Mouse (Mus musculus) stomach, embryonic 15.5 days (tissue): ENCODE data around the gene Ubox5. TPM values are rescaled to one million over a fixed set of nuclear protein-coding genes. Genes with fewer than 3 reads are reported as not detected.
"Not testable (repeated sequence)": the region's sequence is repeated elsewhere in the genome, so short reads cannot be mapped to it uniquely, and the experiment has no call there.

Source experiments
- ATAC-seq: fragments of 200-750 bp; cut with Nextera tagmentation; 2 replicates; pipeline ENCODE4 v1.8.0; 2017; ENCODE audit warnings: low read depth, moderate number of reproducible peaks, moderate TSS enrichment; ENCODE audit not compliant: insufficient read depth, low FRiP score
- H3K27ac ChIP-seq: fragments of 300-500 bp; sonication (generic); 2 replicates; pipeline ENCODE4 v1.5.1; 2015; ENCODE audit warnings: mild to moderate bottlenecking, inconsistent platforms
- H3K27me3 ChIP-seq: fragments of 300-500 bp; sonication (generic); replicated peaks from 2 replicates; pipeline ENCODE4 v1.6.1; 2015; ENCODE audit warnings: inconsistent platforms
- H3K36me3 ChIP-seq: fragments of 300-500 bp; sonication (generic); 2 replicates; pipeline ENCODE4 v1.6.1; 2015; ENCODE audit warnings: inconsistent platforms
- H3K4me1 ChIP-seq: fragments of 300-500 bp; sonication (generic); 2 replicates; pipeline ENCODE4 v1.6.1; 2015; ENCODE audit warnings: inconsistent platforms
- H3K4me2 ChIP-seq: fragments of 300-500 bp; sonication (generic); 2 replicates; pipeline ENCODE4 v1.6.1; 2015; ENCODE audit warnings: mild to moderate bottlenecking, inconsistent platforms
- H3K4me3 ChIP-seq: fragments of 300-500 bp; sonication (generic); replicated peaks from 2 replicates; pipeline ENCODE4 v1.5.1; 2015; ENCODE audit warnings: inconsistent platforms
- H3K9ac ChIP-seq: fragments of 300-500 bp; sonication (generic); 2 replicates; pipeline ENCODE4 v1.6.1; 2015; ENCODE audit warnings: inconsistent platforms
- H3K9me3 ChIP-seq: fragments of 300-500 bp; sonication (generic); 2 replicates; pipeline ENCODE4 v1.6.1; 2016; ENCODE audit warnings: inconsistent platforms
- WGBS: fragments of 180-500 bp; shearing (Covaris S2); methylation state at CpG from one replicate; pipeline ENCODE4 v1.1.7; 2015; 5-methylcytosine and 5-hydroxymethylcytosine counted together
- polyA plus RNA-seq: library from polyadenylated mRNA; unstranded; fragments of >200 nt; fragmentation: Nextera tagmentation; extraction: Ambion mirVana; gene quantifications from 2 replicates; pipeline ENCODE4 v1.2.1, GENCODE M21; 2015

The Ubox5 gene
- polyA plus RNA-seq, 1 experiment from 2014 or later = 10.4 TPM

DNA sequence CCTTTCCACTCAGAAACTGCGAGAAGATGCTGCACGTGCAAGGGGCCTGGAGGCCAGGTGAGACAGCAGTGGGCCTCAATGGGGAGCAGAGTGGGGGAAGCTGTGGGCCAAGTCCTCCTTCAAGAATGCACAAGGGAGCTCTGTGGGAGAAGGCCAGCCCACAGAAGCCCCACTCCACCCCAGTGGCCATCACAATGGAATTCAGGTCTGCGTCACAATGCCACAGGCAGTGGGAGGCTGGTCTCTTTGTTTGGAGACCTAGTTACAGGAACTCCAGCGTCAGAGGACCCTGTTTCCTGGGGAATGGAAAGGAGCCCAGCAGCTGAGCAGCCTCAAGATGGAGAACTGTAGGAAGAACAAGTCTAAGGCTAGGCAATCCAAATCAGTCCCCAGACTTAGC lies 40.7 kb downstream of the Ubox5 start:
- no peak overlapping the region for H3K4me2 ChIP-seq
- H3K4me3 ChIP-seq = no peak overlapping the region
- H3K9ac ChIP-seq = no peak overlapping the region
- H3K4me1 ChIP-seq = no peaks in the 10 kb centered on the region
- ATAC-seq = no peak
- H3K27me3 ChIP-seq = no peaks in the 10 kb centered on the region
- 62% methylated on average over 4 of the region's 4 CpGs for WGBS
- H3K27ac ChIP-seq = no peak overlapping the region
- no peaks in the 10 kb centered on the region for H3K9me3 ChIP-seq
- peaks cover 13% of the 10 kb centered on the region; the same call in 1 of the 2 replicates for H3K36me3 ChIP-seq

DNA sequence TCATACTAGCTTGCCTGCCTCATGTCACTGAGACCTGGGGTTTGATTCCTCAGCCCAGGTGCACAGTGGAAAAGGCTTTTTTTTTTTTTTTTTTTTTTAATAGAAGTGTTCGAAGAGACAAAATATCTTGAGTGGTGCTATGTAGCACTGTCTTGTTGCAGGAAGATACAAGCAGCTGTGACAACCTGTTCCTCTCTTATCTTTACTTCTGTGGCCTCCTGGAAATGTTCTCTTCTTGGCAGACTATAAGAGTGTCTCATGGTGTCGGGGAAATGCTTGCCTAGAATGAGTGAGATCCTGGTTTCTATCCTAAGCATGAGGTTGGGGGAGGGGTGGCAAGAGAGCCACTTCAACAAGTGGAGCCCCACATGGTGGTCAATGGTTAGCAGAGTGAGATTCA lies 41.5 kb downstream of the Ubox5 start:
- H3K36me3 ChIP-seq = peaks cover 13% of the 10 kb centered on the region; the same call in 1 of the 2 replicates
- no peak for ATAC-seq
- H3K4me3 ChIP-seq = no peak overlapping the region
- no peaks in the 10 kb centered on the region for H3K9me3 ChIP-seq
- no peaks in the 10 kb centered on the region for H3K27me3 ChIP-seq
- WGBS = 70% methylated on average over 2 of the region's 2 CpGs
- no peak overlapping the region for H3K27ac ChIP-seq
- no peak overlapping the region for H3K9ac ChIP-seq
- no peak overlapping the region for H3K4me2 ChIP-seq
- H3K4me1 ChIP-seq = no peaks in the 10 kb centered on the region

DNA sequence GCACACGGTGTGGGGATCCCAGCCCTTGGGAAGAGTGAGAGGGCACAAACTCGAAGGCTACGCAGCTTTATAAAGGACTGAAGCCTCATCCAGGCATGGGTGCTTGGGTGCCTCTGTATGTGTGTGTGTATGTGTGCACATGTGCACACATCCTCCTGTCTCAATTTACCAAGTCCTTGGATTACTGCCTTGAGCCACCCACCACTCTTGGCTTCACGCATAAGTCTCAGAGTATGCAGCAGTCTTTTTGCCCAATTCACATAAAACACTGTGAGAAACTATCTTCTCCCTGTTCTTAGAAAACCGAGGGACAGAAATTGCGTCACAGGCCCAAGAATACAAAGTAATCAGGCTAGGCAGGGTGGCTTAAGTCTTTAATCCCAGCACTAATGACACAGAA lies 43.8 kb downstream of the Ubox5 start:
- Histone ChIP-seq H3K27me3 (peaks cover 20% of the 10 kb centered on the region), H3K36me3 (peaks cover 7% of the 10 kb centered on the region; the same call in 1 of the 2 replicates), H3K9me3 (no peaks in the 10 kb centered on the region), H3K4me1 (peaks cover 2% of the 10 kb centered on the region; the same call in 1 of the 2 replicates), H3K27ac (no peak overlapping the region), H3K9ac (no peak overlapping the region), H3K4me2 (no peak overlapping the region), H3K4me3 (no peak overlapping the region)
- 78% methylated on average over 6 of the region's 6 CpGs for WGBS
- no peak for ATAC-seq

DNA sequence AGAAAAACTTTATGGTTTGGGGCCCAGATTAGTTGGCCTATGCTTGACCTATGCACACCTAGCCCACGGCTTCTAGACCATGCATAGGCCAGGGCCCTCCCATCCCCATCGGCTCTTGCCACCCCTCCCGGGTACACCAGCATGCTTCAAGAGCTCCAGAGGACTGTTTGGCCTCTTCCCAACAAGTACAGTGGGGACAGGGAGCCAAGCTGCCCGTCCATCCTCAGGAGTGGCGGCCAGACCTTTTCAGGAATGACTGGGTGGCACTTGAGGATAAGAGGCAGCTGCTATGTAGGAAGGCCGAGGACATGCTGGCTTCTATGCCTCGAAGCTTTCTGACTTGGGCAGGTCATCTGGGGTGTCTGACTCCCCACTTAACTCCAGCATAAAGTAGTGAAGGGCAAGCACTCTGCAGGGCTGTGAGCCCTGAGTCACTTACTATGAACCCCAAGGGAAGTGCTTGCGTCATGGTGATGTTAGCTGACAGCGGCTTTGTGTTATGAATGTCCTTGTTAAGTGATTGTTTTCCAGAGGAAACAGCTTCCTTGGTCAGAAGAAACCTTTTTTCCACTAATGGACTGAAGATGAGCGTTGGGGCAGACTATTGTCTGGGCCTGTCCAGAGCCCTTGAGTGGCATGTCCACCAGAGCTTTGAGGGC lies 45.8 kb downstream of the Ubox5 start:
- H3K4me2 ChIP-seq = no peak overlapping the region
- H3K9me3 ChIP-seq = no peaks in the 10 kb centered on the region
- 72% methylated on average over 10 of the region's 10 CpGs for WGBS
- H3K36me3 ChIP-seq = no peaks in the 10 kb centered on the region
- ATAC-seq = no peak
- no peak overlapping the region for H3K27ac ChIP-seq
- H3K4me1 ChIP-seq = peaks cover 14% of the 10 kb centered on the region
- H3K9ac ChIP-seq = no peak overlapping the region
- no peak overlapping the region for H3K4me3 ChIP-seq
- H3K27me3 ChIP-seq = peaks cover 40% of the 10 kb centered on the region

DNA sequence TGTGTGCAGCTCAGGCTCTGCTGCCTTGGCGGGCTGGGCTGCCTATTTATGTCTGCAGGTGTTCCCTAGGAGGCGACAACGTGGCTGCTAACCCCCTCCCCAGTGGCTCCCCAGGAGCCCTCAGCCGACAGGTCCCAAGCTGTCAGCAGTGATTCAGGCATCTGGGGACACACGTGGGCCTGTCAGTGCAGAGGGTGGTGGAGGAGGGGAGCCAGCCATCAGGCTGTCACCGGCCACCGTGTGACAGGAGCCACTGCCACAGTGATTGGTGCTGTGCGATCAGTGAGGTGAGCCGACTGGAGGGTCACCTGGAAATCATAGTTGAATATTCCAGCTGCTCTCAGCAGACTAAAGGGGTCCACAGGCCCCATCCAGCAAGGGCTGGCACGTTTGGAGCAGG lies 47.3 kb downstream of the Ubox5 start, which contains the start of gene Avp:
Gene Avp, minus strand, starts transcription at position 3 of the 400 bp plus-strand sequence.
- Histone ChIP-seq H3K9ac (no peak within 1 kb of the TSS), H3K4me3 (no peak within 1 kb of the TSS; the same call in 1 of the 2 replicates), H3K4me1 (peaks cover 16% of the 10 kb centered on the region), H3K9me3 (no peaks in the 10 kb centered on the region), H3K4me2 (no peak within 1 kb of the TSS), H3K36me3 (no peaks in the 10 kb centered on the region), H3K27me3 (peaks cover 54% of the 10 kb centered on the region), H3K27ac (no peak within 1 kb of the TSS)
- no peak for ATAC-seq
- WGBS = 27% methylated on average over 10 of the region's 10 CpGs

DNA sequence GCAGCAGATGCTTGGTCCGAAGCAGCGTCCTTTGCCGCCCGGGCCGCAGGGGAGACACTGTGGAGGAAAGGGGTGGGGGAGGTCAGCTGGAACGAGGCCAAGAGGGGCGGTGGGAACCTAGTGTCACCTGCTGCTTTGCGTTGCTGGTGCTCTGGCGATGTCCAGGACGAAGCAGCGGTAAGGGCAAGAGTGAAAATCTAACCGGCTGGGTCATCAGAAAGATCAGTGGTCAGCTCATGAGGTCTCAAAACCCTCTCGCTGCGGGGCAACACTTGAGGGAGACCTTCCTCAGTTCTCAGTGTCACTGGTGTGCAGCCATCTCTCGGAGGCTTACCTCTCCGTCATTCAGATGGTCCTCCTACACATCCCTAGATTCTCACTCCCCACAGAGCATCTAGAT lies 48.6 kb downstream of the Ubox5 start:
- H3K4me1 ChIP-seq = peaks cover 27% of the 10 kb centered on the region
- H3K27me3 ChIP-seq = peaks cover 67% of the 10 kb centered on the region
- H3K27ac ChIP-seq = no peak overlapping the region
- peak overlapping the region; percentile 33 for H3K4me3 ChIP-seq
- WGBS = 2% methylated on average over 16 of the region's 16 CpGs
- H3K9me3 ChIP-seq = no peaks in the 10 kb centered on the region
- ATAC-seq = no peak
- H3K4me2 ChIP-seq = peak overlapping the region; percentile 51
- no peaks in the 10 kb centered on the region for H3K36me3 ChIP-seq
- H3K9ac ChIP-seq = no peak overlapping the region

DNA sequence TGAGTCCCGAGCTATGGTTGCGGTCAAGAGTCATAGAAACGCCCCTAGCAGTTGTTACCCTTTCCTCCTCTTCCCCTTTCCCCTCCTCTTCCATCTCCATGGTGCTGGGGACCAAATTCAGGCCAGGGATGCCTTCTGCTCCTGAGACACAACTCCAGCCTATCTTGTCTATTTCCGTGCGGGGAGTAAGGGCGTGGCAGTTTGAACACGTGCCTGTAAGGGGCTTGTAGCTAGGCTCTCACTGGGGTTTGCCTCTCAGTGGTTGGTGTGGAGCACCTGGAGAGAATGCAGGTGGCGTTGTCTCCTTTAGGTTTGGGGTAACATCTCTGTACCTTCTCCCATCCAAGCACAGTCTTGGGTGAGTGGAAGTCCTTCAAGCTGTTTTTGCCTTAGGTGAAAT lies 50.0 kb downstream of the Ubox5 start:
- 12% methylated on average over 8 of the region's 8 CpGs for WGBS
- Histone ChIP-seq H3K36me3 (no peaks in the 10 kb centered on the region), H3K9me3 (no peaks in the 10 kb centered on the region), H3K27ac (no peak overlapping the region), H3K4me3 (no peak overlapping the region), H3K27me3 (peaks cover 80% of the 10 kb centered on the region), H3K4me1 (peaks cover 29% of the 10 kb centered on the region), H3K9ac (no peak overlapping the region), H3K4me2 (peak overlapping the region; percentile 51; the same call in 1 of the 2 replicates)
- ATAC-seq = no peak

DNA sequence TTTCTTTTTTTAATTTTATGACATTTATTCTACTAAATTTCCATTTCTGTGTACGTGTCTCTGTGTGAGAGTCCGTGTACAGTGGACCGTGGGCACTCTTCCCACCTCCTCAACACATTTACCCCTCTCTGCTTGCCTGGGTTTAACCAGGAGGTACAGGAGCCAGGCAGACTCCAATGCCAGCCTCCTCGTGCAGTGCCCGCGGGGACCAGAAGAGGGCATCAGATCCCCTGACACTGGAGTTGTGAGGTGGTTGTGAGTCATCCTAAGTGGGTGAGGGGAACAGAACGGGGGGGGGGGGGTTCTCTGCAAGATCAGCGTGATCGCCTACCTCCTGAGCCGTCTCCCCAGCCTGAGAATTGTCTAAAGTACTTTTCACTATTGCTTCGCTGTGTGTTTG lies 51.7 kb downstream of the Ubox5 start:
- H3K4me2 ChIP-seq = no peak overlapping the region
- 8% methylated on average over 11 of the region's 11 CpGs for WGBS

DNA sequence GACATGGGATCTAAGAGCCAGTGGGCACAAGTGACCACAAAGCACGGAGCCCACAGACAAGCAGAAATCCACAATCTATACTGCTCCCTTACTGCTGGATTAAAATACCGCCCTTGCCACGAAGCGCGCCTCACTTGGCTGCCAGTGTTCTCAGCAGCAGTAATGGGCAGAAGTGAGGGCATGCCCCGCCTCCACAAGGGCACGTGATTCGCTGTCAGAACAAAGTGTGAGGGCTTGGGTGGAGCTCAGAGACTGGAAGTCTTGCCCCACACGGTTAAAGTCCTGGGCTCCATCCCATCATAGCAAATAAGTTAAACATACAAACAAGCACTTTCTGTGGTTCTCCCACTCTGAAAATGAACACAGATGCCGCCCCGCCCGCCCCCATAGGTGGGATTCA lies 52.2 kb downstream of the Ubox5 start:
- no peak overlapping the region for H3K9ac ChIP-seq
- peak overlapping the region; percentile 13; the same call in 1 of the 2 replicates for H3K4me2 ChIP-seq
- 0 out of 2 replicates have a peak overlapping the region, but pooled peaks have one; percentile 3 for H3K4me3 ChIP-seq
- no peaks in the 10 kb centered on the region for H3K36me3 ChIP-seq
- H3K27ac ChIP-seq = no peak overlapping the region
- H3K4me1 ChIP-seq = peaks cover 29% of the 10 kb centered on the region
- H3K9me3 ChIP-seq = no peaks in the 10 kb centered on the region
- ATAC-seq = peak; percentile 50; the same call in 1 of the 2 replicates
- WGBS = 4% methylated on average over 12 of the region's 12 CpGs
- peaks cover 75% of the 10 kb centered on the region for H3K27me3 ChIP-seq

More for the DNA sequence above, 51.7 kb downstream of the Ubox5 start:
- Histone ChIP-seq H3K36me3 (no peaks in the 10 kb centered on the region), H3K4me3 (no peak overlapping the region), H3K4me1 (peaks cover 29% of the 10 kb centered on the region), H3K9me3 (no peaks in the 10 kb centered on the region), H3K27ac (no peak overlapping the region), H3K27me3 (peaks cover 80% of the 10 kb centered on the region), H3K9ac (no peak overlapping the region)
- ATAC-seq = no peak

DNA sequence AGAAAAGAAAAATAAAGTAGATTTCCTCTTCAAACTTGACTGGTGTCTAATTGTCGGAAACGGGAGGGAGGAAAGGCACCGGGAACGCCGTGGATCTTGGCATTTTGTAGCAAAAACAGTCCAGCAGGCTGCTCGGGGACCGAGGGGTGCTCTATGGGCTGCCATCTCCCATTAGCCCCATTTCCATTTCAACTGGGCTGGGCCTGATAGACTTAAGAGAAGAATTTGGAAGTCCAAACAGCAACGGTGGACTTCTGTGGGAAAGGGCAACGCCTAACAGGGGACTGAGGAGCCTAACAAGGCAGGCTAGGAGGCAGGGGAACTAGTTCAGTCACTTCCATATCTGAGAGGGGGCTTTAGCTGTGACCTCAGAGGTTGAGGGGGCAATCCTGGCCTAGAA lies 52.8 kb downstream of the Ubox5 start:
- Histone ChIP-seq H3K4me2 (peak overlapping the region; percentile 53), H3K27ac (no peak overlapping the region), H3K4me1 (peaks cover 29% of the 10 kb centered on the region), H3K27me3 (peaks cover 69% of the 10 kb centered on the region), H3K4me3 (peak overlapping the region; percentile 27), H3K9me3 (no peaks in the 10 kb centered on the region), H3K36me3 (no peaks in the 10 kb centered on the region), H3K9ac (no peak overlapping the region)
- no peak for ATAC-seq
- WGBS = 12% methylated on average over 9 of the region's 9 CpGs

DNA sequence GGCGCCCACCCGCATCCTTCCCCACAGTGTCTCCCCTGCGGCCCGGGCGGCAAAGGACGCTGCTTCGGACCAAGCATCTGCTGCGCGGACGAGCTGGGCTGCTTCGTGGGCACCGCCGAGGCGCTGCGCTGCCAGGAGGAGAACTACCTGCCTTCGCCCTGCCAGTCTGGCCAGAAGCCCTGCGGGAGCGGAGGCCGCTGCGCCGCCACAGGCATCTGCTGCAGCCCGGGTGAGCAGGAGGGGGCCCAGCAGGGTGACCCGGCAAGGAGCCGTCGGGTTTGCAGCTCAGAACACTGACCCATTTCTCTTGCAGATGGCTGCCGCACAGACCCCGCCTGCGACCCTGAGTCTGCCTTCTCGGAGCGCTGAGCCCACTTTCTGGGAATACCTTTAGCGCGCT lies 53.3 kb downstream of the Ubox5 start:
- H3K27ac ChIP-seq, H3K36me3 ChIP-seq, H3K9me3 ChIP-seq, H3K9ac ChIP-seq, ATAC-seq: not testable (repeated sequence)
- Histone ChIP-seq H3K4me3 (peak overlapping the region; percentile 27), H3K27me3 (peaks cover 65% of the 10 kb centered on the region), H3K4me1 (peaks cover 29% of the 10 kb centered on the region), H3K4me2 (peak overlapping the region; percentile 53)
- WGBS = 3% methylated on average over 31 of the region's 32 CpGs

DNA sequence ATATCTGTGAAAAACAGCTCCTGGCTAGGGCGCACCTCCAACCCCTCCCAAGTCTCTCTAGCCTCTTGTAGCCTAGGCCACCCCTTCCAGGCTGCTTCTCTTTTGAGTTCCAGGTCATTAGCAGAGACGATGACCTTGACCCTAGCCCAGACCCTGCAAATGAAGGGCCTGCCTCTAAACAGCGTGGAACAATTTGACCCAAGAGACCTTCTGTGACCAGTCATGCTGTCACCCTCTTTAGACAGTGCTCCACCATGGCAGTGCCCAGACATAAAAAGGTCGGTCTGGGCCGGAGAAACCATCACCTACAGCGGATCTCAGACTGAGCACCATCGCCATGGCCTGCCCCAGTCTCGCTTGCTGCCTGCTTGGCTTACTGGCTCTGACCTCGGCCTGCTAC lies 54.0 kb downstream of the Ubox5 start, which contains the start of gene Oxt:
Gene Oxt, plus strand, starts transcription at position 301 of the 400 bp plus-strand sequence.
- peak within 1 kb of the TSS; percentile 53 for H3K4me2 ChIP-seq
- peaks cover 26% of the 10 kb centered on the region for H3K4me1 ChIP-seq
- H3K9ac ChIP-seq = no peak within 1 kb of the TSS
- peaks cover 58% of the 10 kb centered on the region for H3K27me3 ChIP-seq
- no peak for ATAC-seq
- WGBS = 56% methylated on average over 9 of the region's 9 CpGs
- H3K9me3 ChIP-seq = no peaks in the 10 kb centered on the region
- H3K36me3 ChIP-seq = no peaks in the 10 kb centered on the region
- H3K4me3 ChIP-seq = peak within 1 kb of the TSS; percentile 27
- H3K27ac ChIP-seq = no peak within 1 kb of the TSS
